Mouse (Mus musculus) bone marrow, adult 2 months (tissue): ENCODE measurements around the gene Kcng3.

Experiments used
- CTCF ChIP-seq: fragments of 200-500 bp; IDR thresholded peaks from 2 replicates; pipeline ENCODE4 v1.5.1; 2011; ENCODE audit warnings: low read length, control low read depth; ENCODE audit not compliant: control insufficient read depth, insufficient read depth
- POLR2A ChIP-seq: fragments of 200-500 bp; IDR thresholded peaks from 2 replicates; pipeline ENCODE4 v1.6.1; 2011; ENCODE audit warnings: low read depth, mild to moderate bottlenecking, control low read depth, low read length, borderline replicate concordance; ENCODE audit not compliant: control insufficient read depth

DNA sequence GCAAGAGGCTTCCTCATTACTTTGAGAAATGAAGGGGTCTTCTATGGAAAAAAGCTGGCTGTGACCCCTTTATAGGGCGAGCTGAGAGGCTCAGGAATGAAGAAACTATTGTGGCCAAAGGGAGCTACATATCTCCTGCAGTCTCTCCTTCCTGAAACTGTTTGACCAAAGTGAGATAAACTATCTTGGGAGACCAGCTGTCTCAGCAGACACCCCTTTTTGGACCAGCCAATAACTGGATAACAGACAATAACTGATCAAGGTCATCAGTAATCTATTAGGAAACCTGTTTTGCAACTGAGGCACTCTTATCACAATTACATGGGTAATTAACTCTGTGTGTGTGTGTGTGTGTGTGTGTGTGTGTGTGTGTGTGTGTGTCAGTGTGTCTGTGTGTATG, 27.2 kb upstream of the Kcng3 start:
- TF ChIP-seq CTCF (no peak), POLR2A (no peak)
